In the genomic region with DNA sequence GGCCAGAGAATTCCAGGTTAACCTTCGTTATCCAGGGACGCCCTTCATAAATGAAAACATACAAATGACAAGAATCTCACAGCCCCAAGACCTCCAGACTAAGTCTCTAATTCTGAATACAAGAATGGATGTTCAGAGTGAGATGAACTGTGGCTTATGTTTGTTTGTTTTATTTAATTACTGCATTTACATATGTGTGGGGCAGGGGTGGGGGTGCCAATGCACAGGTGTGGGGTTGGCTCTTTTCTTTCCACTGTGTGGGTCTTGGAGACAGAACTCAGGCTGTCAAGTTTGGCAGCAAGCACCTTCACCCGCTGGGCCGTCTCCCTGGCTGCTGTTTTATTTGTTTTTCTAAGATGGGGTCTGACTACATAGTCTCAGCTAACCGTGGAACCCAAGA, we compare ENCODE assay signal across 13 mouse cellular contexts. TPM values are rescaled to one million over a fixed set of nuclear protein-coding genes. Genes with fewer than 3 reads are reported as not detected.
"Had no signal": no experiment of that assay in that cellular context is flagged by ENCODE, and none has a peak within 500 bp of the region (broad histone marks: within the 10 kb centered on the region; RNA-seq: fewer than 3 reads in every experiment).

No protein-coding gene starts in this region.

- DNase-seq: kidney, adult 9 months; layer of hippocampus, adult 9-11 months; layer of hippocampus, postnatal 36 days; lung, postnatal 10 days; right cerebral cortex, postnatal 25 days; thymus, postnatal 36 days had no signal

- H3K4me3 ChIP-seq: limb, embryonic 15.5 days; megakaryocyte, embryonic 14.5 days; midbrain, embryonic 12.5 days had no signal

- H3K4me2 ChIP-seq: limb, embryonic 15.5 days; lung, embryonic 14.5 days; midbrain, embryonic 12.5 days had no signal

- H3K27ac ChIP-seq: macrophage; midbrain, embryonic 12.5 days had no signal

- H3K27me3 ChIP-seq: limb, embryonic 15.5 days; midbrain, embryonic 12.5 days had no signal

- H3K9me3 ChIP-seq: limb, embryonic 15.5 days; midbrain, embryonic 12.5 days had no signal

- H3K9ac ChIP-seq: limb, embryonic 15.5 days; lung, embryonic 14.5 days; midbrain, embryonic 12.5 days had no signal

- ATAC-seq: intestine, embryonic 16.5 days had no signal

RNA-seq across cellular contexts. Expression of gene Apoc1, which starts 50.0 kb away (rescaled TPM):
- polyA plus RNA-seq: small intestine, adult 2 months had no signal
